Mouse (Mus musculus): Measurements from ENCODE around the gene Scyl3. TPM values are rescaled to one million over a fixed set of nuclear protein-coding genes. Genes with fewer than 3 reads are reported as not detected.

The Scyl3 gene
- total RNA-seq, 2 experiments from 2014 or later = 22.1 to 22.9 TPM

DNA sequence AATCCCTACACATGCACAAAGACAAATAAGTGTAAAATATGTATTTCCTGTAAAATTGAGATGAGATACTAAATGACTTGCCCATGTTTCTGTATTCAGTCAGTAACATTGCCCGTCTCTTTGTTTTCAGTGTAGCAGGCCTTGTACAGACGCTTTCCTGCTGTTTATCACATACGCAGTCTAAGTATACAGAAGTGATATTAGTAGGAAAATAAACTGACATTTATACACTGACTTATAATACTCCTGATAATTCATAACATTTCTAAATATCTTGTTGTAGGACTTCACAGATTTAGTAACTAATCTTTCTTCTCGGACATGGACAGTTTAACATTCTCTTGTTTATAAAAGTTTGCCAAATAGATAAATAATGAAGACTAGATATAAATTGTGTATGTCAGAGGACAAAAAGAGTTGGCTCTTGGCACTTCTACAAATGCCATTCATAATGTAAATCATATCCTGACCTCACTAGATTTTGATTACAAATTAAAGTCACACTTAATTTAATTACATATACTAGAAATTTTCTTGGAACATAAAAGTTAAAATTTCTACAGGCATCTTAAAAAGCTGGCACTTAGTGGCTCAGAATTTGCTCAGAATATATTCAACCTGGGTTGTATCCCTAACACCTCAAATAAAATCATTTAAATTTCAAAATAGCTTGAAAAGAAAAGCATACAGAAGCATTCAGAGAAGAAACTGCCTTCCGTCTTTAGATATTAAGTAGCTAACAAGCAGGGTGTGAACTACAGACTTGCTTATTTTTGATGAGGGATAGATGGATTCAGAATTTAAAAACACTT is 11.3 kb upstream of the Scyl3 start:
- TF ChIP-seq CTCF (conservative IDR thresholded peaks at IDR 0.05) = no peak
- no peak for DNase-seq (ENCODE audit: low spot score in 2 of 2)
- Histone ChIP-seq H3K27ac (no peak overlapping the region), H3K4me3 (no peak overlapping the region)

GRCm38 (mm10) chr1:163924093-163924492 is 4.8 kb upstream of the Scyl3 start:
- no peak overlapping the region for H3K4me3 ChIP-seq
- TF ChIP-seq CTCF (conservative IDR thresholded peaks at IDR 0.05) = no peak
- peak in 1 of 2 experiments; percentile 15 for DNase-seq (ENCODE audit: low spot score in 2 of 2)
- no peak overlapping the region for H3K27ac ChIP-seq

GRCm38 (mm10) chr1:163929636-163930457 is 947 bp downstream of the Scyl3 start:
- H3K4me3 ChIP-seq = peak overlapping the region; percentile 71
- peak; percentile 82 for DNase-seq (ENCODE audit: low spot score in 2 of 2)
- H3K27ac ChIP-seq = peak overlapping the region; percentile 97
- TF ChIP-seq CTCF (conservative IDR thresholded peaks at IDR 0.05) = peak; percentile 14; the same call in 1 of the 2 replicates

GRCm38 (mm10) chr1:163930458-163930794 is 1.5 kb downstream of the Scyl3 start:
- peak overlapping the region; percentile 97 for H3K27ac ChIP-seq
- DNase-seq (ENCODE audit: low spot score in 2 of 2) = no peak
- no peak for TF ChIP-seq CTCF (conservative IDR thresholded peaks at IDR 0.05)

GRCm38 (mm10) chr1:163931801-163932200 is 2.9 kb downstream of the Scyl3 start:
- TF ChIP-seq CTCF (conservative IDR thresholded peaks at IDR 0.05) = no peak
- no peak for DNase-seq (ENCODE audit: low spot score in 2 of 2)
- H3K27ac ChIP-seq = no peak overlapping the region
- no peak overlapping the region for H3K4me3 ChIP-seq

More at GRCm38 (mm10) chr1:163930458-163930794, 1.5 kb downstream of the Scyl3 start:
- H3K4me3 ChIP-seq = peak overlapping the region; percentile 71

- Histone ChIP-seq H3K27ac (no peak overlapping the region), H3K4me3 (no peak overlapping the region)
- TF ChIP-seq CTCF (conservative IDR thresholded peaks at IDR 0.05) = no peak
- no peak for DNase-seq (ENCODE audit: low spot score in 2 of 2)
Measured at GRCm38 (mm10) chr1:163934591-163934990, 5.7 kb downstream of the Scyl3 start.

- Histone ChIP-seq H3K4me3 (no peak overlapping the region), H3K27ac (no peak overlapping the region)
- DNase-seq (ENCODE audit: low spot score in 2 of 2) = no peak
- no peak for TF ChIP-seq CTCF (conservative IDR thresholded peaks at IDR 0.05)
Measured at GRCm38 (mm10) chr1:163942056-163942455, 13.2 kb downstream of the Scyl3 start.

GRCm38 (mm10) chr1:163953396-163953795 is 24.5 kb downstream of the Scyl3 start:
- TF ChIP-seq CTCF (conservative IDR thresholded peaks at IDR 0.05) = no peak
- H3K27ac ChIP-seq = no peak overlapping the region
- DNase-seq (ENCODE audit: low spot score in 2 of 2) = no peak
- H3K4me3 ChIP-seq = no peak overlapping the region

GRCm38 (mm10) chr1:163958036-163958435 is 29.1 kb downstream of the Scyl3 start:
- H3K4me3 ChIP-seq = no peak overlapping the region
- DNase-seq (ENCODE audit: low spot score in 2 of 2) = no peak
- TF ChIP-seq CTCF (conservative IDR thresholded peaks at IDR 0.05) = no peak
- no peak overlapping the region for H3K27ac ChIP-seq

DNA sequence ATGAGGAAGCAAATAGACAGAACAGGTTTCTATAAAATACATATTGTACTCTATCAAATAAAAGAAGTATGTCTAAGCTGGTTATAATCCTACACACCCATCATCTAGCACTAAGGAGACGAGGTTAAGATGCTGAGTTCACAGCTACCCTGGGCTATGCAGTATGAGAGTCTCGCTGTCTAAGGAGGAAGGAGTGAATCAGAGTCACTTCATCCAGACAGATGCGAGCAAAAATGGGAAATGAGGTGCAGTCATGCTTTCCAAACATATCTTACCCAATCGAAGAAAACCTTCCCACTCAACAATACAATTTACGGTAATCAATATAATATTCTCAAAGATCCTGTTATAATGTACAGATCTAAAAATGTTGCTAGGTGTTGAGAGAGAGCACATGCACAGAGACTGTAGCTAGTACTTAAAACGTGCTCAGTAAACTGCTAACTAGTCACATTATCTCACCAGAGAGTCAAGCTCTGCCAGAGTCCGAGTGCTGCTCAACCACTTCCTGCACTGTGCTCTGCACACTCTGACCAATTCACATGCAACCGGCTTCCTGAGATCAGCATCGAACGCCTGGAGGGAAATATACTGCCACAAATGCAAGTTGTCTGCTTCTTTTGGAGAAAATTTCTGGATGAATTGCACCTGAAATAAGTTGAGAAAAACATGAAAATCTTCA is 35.2 kb downstream of the Scyl3 start:
- H3K27ac ChIP-seq = no peak overlapping the region
- no peak for TF ChIP-seq CTCF (conservative IDR thresholded peaks at IDR 0.05)
- no peak for DNase-seq (ENCODE audit: low spot score in 2 of 2)
- no peak overlapping the region for H3K4me3 ChIP-seq

DNA sequence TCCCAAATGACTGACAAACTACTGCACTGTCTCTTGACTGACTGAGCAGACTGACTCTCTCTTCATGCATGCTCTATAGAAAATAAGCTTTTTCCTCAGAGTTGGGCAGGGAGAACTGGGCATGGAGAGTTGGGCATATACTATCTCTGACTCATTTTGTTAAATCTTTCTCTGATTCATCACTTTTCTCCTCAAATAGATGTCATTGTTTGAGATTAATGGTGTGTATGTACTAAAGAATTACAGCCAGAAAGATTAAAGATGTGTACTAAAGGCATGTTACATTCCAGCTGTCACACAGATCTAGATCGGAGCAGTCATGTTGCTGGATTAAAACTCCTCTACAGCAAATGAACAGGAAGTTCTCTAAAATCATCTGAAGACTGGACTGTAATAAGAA is 45.6 kb downstream of the Scyl3 start:
- no peak overlapping the region for H3K4me3 ChIP-seq
- TF ChIP-seq CTCF (conservative IDR thresholded peaks at IDR 0.05) = no peak
- H3K27ac ChIP-seq = no peak overlapping the region
- DNase-seq (ENCODE audit: low spot score in 2 of 2) = no peak

DNA sequence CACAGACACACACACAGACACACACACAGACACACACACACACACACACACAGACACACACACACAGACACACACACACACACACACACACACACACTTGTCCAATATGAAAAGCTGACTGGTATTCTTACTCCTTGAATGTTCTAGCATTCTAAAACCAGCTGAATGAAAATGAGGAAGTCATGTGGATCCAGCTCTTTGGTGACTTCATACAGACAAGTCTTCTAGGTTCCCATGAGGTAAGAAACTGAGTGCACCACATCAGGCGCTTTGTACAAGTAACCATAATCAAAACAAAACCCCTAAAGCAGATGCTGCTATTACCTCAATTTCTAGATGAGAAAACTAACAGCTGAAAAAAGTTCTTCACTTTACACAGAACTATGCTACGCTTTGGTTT is 46.2 kb downstream of the Scyl3 start:
- Histone ChIP-seq H3K27ac (no peak overlapping the region), H3K4me3 (no peak overlapping the region)
- DNase-seq (ENCODE audit: low spot score in 2 of 2) = no peak
- no peak for TF ChIP-seq CTCF (conservative IDR thresholded peaks at IDR 0.05)

DNA sequence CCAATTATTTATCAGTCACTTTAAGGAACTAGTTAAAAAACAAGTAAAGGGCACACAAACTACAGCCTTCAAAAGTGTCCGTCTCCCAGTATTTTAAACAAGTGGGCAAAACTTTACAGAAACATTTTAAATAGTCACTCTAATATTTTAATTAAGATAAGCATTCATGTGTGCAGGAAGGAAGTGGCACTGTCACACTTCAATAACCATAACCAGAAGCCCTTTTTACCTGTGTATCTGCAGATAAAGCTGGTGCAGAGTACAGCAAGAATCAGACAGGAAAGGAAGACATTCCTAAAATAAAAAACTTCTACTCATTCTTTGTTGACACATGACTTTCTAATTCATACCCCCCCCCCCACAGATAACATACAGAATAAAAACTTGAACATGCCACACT is 47.6 kb downstream of the Scyl3 start:
- H3K27ac ChIP-seq = no peak overlapping the region
- no peak for TF ChIP-seq CTCF (conservative IDR thresholded peaks at IDR 0.05)

More for the DNA sequence above, 47.6 kb downstream of the Scyl3 start:
- no peak overlapping the region for H3K4me3 ChIP-seq
- DNase-seq (ENCODE audit: low spot score in 2 of 2) = no peak

All from layer of hippocampus, adult 2 months (tissue).